Mouse (Mus musculus): ENCODE measurements around the gene Son. TPM values are rescaled to one million over a fixed set of nuclear protein-coding genes. Genes with fewer than 3 reads are reported as not detected.

Son gene
- 100 to 1,000 TPM; 124 to 131 TPM for polyA plus RNA-seq (2017; shearing (Covaris generic))

GRCm38 (mm10) chr16:91647461-91648219 lies at the start of gene Son:
TSS of gene Son (plus strand) at chr16:91647506.

GRCm38 (mm10) chr16:91597672-91598010 lies 49.7 kb upstream of the Son start, which contains the start of gene Tmem50b:
TSS of gene Tmem50b (minus strand) at chr16:91597800.

GRCm38 (mm10) chr16:91618511-91619501 lies 28.5 kb upstream of the Son start, which contains the start of gene Dnajc28:
TSS of gene Dnajc28 (minus strand) at chr16:91619026.

GRCm38 (mm10) chr16:91646681-91647419 lies 456 bp upstream of the Son start, which contains the start of gene Gart:
TSS of gene Gart (minus strand) at chr16:91646952.

GRCm38 (mm10) chr16:91688619-91689334 lies 41.5 kb downstream of the Son start, which contains the start of gene Donson:
TSS of gene Donson (minus strand) at chr16:91688770.

GRCm38 (mm10) chr16:91728123-91729065 lies 81.1 kb downstream of the Son start, which contains the start of gene Cryzl1:
TSS of gene Cryzl1 (minus strand) at chr16:91728975.

Other genes starting within 250 kb of the Son start
- 100 to 1,000 TPM; 109 to 163 TPM for gene Il10rb, start 241.3 kb upstream of the Son start, polyA plus RNA-seq (2017; shearing (Covaris generic))
- gene Ifnar1, start 162.3 kb upstream of the Son start, polyA plus RNA-seq (2017; shearing (Covaris generic)), result 100 to 1,000 TPM in 1 of 2 experiments, 10 to 100 TPM in 1; 95.4 to 118 TPM
- 10 to 100 TPM; 39.1 to 69.9 TPM for gene Ifngr2, start 100.4 kb upstream of the Son start, polyA plus RNA-seq (2017; shearing (Covaris generic))
- gene Tmem50b, start 49.7 kb upstream of the Son start, polyA plus RNA-seq (2017; shearing (Covaris generic)), result 10 to 100 TPM; 26.0 to 29.9 TPM
- gene Dnajc28, start 28.5 kb upstream of the Son start, polyA plus RNA-seq (2017; shearing (Covaris generic)), result 1 to 10 TPM; 1.4 to 3.4 TPM
- gene Gart, start 554 bp upstream of the Son start, polyA plus RNA-seq (2017; shearing (Covaris generic)), result 100 to 1,000 TPM; 103 to 125 TPM
- gene Donson, start 41.3 kb downstream of the Son start, polyA plus RNA-seq (2017; shearing (Covaris generic)), result 10 to 100 TPM; 87.4 to 93.3 TPM
- gene Cryzl1, start 81.5 kb downstream of the Son start, polyA plus RNA-seq (2017; shearing (Covaris generic)), result 10 to 100 TPM; 52.2 to 74.6 TPM
- gene Itsn1, start 81.8 kb downstream of the Son start, polyA plus RNA-seq (2017; shearing (Covaris generic)), result 1 to 10 TPM; 4.2 to 8.3 TPM